Mouse (Mus musculus) thymus, postnatal 4 days (tissue): ENCODE measurements around the gene Pacs2.

ENCODE experiments used
- DNase-seq: peaks from one replicate; pipeline ENCODE4 v3.0.0; 2021

Pacs2 gene

DNA sequence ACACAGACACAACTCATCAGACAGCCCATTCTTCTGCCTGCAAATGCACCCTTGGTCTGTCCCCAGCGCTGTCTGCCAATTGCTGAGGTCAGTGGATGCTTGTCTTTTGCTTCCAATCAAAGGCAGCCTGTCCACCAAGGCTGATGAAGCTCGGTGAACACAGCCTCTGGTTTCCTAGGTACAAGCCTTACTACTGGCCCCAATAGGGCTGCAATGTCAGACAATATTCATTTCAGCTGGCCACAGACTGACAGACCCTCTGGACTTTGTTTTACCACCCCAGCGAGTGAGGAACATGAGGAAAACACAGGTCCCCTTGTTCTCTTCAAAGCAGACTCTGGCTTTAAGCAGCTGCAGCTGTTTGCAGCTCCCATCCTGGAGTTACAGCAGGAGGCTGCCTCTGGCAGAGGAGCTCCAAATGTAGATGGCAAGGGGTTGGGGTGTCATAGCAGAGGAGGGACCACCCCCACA lies 1.3 kb upstream of the Pacs2 start:
- no peak for DNase-seq

DNA sequence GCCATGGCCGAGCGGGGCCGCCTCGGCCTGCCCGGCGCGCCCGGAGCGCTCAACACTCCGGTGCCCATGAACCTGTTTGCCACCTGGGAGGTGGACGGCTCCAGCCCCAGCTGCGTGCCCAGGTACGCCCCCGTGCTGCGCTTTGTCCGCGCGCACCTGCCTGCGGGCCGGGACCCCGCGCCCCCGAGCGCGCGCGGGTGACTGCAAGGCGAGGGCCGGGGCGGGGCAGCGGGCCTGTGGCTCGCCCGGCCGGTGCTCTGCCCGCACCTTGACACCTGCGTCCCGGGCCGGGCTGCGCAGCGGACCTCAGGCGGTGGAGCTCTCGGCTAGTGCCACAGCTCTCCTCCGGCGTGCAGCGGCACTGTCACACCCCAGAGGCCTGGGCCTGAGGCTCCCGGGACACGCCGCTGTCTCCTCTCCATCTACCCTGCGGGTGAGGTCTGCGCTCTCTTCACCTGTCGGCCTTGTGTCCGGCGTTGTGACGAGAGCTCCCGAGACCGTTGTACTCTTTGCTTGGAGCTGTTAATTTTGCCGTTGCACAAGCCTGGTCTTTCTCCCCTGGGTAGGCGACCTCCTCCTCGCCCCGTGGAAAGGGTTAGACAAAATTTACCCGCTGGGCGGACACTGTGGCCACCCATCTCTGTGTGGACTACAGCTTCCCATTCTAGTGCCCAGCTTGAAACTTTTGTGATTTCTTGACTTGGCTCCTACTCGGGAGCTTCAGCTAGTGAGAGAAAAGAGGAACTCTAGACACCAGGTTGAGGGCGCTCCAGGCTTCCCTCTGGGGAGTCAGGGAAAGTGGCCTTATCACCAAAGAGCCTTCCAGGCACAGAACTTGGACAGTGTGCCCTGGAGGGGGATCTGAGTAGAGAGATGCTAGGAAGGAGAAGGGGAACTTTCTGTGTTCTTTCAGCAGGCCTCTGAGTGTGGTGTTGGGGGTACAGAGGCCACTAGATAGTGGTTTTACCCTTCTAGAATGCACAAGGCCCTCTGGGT lies 551 bp downstream of the Pacs2 start:
- DNase-seq: peak; percentile 67

DNA sequence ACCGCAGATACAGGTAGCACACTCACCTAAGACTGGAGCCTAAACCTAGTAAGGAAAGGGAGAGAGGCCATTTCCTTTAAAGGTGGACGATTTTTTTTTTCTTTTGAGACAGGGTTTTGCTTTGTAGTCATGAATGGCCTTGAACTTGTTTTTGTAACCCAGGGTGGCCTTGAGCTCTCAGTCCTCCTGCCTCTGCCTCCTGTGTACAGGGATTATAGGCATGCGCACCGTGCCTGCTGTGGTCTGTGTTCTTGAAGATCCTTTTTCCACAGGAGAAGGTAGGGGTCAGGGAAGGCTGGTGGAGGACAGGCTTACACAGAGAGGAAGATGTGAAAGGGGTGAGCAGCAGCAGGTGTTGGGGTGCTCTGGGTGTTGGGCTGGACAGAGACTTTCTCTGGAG lies 1.6 kb downstream of the Pacs2 start:
- no peak for DNase-seq

DNA sequence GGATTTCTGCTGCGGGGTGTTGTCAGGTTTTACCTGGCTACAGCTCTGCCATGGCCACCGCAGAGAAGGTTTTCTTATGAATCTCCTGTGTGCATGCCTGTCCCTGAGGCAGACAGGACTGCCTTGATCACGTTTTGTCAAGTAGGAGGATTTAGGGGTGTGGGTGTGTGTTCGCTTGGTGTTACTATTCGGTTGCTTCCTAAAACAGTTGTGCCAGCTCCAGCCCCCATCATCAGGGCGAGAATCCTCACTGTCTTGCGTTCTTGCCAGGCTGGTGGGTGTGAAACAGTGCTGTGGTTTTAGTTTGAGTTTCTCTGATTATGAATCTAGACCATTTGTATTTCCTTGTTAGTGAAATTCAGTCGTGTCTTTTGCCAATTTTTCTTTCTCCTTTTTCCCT lies 2.7 kb downstream of the Pacs2 start:
- DNase-seq: no peak

DNA sequence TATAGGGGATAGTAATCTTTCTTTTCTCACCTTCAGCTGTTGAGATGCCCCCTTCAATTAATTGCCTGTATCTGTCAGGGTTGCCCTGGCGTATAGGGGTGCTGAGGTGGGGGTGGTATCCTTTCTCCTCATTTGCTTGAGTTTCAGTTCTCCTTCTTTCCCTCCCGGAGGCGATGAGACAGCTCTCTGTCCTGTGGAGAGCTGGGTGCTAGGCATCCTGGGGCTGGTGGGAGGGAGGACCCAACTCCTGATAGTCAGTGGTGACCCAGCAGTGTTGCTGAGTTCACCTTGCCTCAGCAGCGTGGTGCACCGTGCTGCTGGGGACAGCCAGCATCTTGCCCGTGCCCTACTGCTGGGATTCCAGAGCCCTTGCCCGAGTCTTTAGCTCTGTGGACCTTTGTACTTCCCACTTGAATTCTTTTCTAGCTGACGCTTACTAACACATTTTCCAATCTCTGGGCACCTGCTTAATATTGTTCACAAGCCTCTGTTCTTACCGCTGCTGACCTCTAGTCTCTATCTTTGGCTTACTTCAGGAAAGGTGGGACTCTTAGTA lies 3.2 kb downstream of the Pacs2 start:
- DNase-seq: no peak

DNA sequence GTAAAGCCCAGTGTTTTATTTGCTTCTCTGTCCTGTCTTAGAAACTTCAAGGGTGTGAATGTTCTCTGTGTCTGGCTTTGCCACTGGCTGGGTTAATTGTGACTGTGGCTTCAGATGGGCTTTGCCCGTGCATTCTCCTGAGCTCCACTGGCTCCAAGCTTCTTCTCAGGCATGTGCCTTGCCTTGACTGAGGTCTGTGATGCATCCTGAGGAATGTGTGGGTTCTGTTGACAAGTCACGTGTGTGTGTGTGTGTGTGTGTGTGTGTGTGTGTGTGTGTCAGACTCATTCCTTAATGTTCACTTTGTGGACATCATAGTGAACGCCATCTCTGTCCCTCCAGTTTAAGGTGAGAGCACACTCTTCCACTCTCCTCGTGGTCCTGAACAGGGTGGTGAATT lies 4.5 kb downstream of the Pacs2 start:
- no peak for DNase-seq

DNA sequence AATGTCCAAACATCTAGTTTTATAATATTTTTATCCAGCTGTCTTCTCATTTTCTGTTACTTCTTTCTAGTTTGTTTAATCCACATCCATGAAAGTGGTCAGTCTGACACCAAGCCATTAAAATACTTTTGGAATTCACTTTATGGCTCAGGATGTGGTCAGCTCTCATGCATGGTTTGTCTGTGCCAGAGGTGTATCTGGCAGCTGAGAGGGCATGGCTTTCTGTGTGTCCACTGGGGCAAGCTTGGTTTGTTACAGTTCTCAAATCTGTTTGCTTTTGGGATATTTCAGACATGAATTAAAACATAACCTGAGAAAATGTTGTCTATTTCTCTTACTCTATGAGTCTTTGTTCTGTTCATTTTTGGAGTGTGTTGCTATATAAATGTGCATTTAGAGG lies 7.2 kb downstream of the Pacs2 start:
- no peak for DNase-seq

DNA sequence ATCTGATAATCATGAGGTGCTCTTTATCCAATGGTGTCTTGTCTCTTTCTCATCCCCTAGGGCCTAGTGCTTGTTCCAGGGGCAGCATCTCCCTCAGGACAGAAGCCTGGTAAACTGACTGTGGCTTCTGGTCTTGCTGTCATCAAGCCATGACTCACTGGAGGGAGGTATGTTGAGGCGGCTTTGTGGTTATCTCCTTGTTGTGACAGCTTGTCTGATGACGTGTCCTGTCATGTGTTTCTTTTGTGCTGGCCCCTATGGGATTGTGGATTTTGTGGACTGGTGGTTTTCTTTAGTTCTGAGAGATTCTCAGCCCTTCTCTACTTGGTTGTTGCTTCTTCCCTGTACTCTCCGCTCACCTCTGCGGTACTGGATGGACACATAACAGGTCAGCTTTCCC lies 8.8 kb downstream of the Pacs2 start:
- DNase-seq: no peak

DNA sequence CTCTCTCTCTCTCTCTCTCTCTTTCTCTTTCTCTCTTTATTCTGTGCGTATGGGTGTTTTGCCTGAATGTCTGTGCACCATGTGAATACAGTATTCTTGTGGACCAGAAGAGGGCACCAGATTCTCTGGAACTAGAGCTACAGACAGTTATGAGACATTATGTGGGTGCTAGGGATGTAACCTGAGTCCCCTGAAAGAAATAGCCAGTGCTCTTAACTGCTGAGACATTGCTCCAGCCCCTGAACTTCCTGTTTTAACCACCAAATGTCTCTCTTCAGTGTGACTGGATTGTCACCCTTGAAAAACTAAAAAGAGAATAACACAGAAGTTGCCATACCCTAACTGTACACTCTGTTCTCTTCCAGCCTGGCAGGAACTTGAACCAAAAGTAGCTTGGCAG lies 12.2 kb downstream of the Pacs2 start:
- no peak for DNase-seq

DNA sequence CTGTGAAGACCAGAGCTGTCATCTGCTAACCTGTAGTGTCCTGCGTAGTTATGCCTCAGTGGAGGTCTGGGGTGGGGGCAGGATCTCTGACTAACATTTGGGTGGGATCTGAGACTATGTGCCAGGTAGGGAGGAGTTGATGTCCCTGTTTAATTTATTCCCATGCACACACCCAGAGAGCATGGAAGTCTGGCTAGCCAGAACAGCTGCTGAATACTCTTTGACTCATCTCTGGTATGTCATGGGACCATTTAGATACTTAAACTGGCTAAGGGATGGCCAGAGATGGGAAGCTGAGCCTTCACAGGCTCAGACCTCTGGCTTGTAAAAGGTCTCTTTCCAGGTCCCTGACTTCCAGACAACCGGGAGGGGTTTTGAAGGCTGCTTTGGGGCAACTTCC lies 13.2 kb downstream of the Pacs2 start:
- no peak for DNase-seq

DNA sequence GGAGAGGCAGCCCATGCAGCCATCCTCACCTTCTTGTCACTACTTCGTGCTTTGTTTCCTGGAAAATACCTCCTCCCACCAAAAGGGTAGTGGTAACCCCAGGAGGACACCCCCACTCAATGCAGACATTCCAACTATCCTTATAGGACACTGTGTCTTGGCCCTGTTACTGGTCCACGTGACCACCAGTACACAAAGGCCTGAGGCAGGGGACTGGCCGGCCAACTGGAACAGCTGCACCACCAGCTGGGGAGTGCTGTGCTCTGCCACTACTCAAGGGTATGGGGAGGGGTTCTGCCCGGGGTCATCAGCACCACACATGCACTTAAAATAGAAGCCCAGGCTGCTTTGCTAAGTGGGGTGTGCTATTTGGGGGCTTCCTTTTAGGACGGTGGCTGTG lies 13.8 kb downstream of the Pacs2 start:
- DNase-seq: no peak

DNA sequence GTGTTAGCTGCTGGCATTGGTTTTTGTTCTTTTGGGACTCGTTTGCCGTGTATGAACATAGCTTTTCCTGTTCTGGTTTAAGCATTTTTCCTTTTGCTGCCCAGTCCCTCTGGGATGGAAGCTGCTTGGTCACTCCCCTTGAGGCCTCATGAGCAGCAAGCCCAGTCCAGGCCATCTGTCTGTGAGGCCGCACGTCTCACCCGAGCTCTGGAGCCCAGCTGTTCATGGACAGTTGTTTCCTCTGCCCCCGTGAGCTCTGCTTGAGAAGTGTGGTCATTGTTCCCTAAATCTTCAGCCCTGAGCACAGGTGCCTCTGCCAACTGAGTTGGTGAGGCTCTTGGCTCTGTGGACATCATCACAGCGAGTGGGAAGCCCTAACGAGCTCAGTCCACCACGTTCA lies 14.6 kb downstream of the Pacs2 start:
- no peak for DNase-seq

DNA sequence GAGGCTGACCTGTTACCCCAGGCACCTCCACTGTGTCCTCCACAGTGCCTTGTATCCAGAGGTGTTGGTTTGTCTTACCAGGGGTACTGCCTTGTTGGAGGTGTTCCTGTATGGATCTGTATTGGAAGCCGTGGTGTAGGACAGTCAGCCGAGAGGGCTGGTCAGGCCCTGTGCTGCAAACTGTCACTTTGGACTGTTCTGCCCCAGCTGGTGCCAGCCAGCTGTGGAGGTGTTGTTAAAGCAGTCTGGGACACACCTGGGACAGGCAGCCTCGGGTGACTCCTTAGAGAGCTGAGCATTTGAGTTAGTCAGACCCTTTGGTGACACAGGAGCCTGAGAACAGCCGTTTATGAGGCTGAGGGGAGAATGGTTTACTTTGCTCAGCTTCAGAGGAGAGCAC lies 15.7 kb downstream of the Pacs2 start:
- no peak for DNase-seq

DNA sequence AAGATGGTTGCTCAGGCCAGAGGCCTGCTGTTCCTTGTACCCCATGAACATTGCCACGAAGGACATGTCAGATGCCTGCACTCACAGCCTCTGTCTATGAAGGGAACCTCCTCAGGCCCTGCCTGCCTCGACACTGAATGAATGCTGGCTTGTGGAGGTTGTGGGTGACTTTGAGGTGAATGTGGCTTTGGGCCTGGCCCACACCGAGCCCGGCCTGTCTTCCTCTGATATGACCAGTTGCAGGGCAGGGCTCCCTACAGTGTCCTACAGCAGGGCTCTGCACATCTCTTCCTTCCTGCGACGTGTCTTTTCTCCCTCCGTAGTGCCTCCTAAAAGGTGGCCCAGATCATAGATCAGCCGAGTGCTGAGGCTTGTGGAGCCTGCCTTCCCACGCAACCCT lies 16.7 kb downstream of the Pacs2 start:
- DNase-seq: no peak

DNA sequence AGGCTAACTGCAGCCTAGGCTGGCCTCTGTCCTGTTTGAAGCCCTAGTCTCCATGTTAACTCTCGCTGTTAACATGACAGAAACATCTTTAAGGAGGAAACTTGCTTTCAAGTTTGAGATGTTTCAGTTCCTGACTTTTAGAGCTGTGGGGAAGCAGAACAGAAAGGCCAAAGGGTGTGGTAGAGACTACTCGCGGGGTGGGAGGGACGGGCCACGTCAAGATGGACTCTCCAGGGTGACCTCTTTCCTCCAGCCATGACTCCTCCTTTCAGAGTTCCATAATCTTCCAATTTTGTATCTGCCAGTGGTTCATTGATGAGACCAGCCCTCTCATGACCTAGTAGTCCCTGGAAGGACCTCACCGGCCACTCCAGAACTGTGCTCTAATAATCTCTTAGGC lies 17.1 kb downstream of the Pacs2 start:
- DNase-seq: no peak

DNA sequence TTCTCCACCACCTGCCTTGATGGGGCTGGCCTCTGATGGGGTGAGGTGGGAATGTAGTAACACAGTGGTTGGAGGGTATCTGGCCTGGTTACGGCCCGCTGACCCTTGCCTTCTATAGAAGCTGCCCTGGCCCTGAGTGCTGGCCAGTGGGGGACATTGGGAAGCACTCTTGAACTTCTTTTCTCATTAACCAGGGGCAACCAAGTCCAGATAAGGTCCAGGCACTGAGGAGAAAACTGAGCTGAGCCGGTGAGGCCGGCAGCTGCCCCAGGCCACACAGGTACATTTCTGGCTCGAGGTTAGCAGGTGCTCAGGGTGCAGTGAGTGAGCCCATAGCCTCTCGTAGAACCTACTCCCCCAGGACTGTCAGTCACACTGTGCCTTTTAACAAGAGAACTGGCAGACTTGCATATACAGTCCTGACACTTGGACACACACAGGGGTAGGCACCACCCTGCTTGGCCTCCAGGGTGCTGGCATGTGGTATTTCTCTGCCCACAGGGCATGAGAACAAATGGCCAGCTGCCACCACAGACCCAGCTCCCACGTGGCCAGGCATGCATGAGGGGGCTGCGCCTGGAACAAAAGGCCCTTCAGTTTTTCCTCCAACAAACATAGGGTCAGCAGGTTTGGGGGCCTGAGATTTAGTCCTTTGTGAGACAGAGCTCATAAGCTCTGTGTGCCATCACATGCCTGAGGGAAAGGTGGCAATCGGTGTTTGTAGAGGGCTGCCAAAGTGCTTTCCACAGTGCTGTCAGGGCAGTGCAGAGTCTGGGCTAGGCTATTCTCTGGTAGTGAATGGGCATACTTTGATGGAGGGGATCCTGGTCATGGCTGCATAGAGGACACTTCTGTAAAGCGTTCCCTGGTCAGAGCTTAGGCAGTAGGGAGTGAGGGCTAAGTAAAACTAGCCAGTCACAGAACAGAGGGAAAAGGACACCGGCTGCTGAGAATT lies 18.3 kb downstream of the Pacs2 start:
- DNase-seq: no peak

DNA sequence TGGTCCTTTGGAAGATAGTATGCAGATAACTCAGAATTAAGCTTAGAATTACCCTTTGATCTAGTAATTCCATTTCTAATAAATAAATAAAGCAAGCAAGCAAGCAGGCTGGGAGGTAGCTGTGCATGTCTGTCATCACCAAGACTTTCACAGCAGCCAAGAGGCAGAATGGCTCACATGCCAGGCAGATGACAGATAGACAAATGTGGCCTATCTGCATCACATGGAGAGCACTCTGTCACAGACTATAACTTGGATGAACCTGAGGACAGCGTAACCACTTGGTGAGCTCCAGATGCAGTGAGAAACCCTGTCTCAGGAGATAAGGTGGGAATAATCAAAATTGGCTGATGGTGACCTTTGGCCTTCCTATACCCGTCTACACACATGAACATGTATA lies 20.8 kb downstream of the Pacs2 start:
- no peak for DNase-seq

DNA sequence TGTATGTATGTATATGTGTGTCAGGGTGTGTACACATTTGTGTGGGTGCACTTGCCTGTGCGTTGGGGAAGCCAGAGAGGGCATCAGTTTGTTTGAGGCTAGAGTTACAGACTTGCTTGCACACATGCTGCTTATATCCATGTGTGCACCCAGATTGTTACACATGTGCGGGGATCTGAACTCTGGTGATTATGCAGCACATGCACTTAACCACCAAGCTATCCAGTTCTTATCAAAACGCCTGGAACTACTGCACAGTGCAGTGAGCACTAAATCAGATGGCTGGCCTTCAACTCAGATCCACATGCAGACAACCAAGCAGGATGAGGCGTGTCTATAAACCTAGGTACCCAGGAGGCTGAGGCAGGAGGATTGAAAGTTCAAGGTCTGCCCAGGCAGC lies 22.7 kb downstream of the Pacs2 start:
- DNase-seq: no peak

DNA sequence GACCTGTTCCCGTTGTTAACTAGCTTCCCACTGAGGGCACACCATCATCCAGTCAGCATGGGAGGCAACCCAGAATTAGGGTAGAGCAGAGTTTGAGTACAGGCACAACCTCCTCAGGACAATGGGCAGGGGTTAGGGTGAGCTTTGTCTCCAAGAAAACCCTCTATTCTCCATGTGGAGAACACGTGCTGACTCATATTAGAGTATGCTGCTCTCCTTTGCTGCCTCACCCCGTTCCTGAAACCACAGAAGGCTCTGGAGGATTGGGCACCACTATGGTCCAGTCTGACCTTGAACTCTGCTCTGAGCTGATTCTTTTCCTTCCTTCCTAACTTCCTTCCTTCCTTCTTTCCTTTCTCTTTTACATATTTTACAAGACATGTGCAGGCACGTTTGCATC lies 24.1 kb downstream of the Pacs2 start:
- no peak for DNase-seq

DNA sequence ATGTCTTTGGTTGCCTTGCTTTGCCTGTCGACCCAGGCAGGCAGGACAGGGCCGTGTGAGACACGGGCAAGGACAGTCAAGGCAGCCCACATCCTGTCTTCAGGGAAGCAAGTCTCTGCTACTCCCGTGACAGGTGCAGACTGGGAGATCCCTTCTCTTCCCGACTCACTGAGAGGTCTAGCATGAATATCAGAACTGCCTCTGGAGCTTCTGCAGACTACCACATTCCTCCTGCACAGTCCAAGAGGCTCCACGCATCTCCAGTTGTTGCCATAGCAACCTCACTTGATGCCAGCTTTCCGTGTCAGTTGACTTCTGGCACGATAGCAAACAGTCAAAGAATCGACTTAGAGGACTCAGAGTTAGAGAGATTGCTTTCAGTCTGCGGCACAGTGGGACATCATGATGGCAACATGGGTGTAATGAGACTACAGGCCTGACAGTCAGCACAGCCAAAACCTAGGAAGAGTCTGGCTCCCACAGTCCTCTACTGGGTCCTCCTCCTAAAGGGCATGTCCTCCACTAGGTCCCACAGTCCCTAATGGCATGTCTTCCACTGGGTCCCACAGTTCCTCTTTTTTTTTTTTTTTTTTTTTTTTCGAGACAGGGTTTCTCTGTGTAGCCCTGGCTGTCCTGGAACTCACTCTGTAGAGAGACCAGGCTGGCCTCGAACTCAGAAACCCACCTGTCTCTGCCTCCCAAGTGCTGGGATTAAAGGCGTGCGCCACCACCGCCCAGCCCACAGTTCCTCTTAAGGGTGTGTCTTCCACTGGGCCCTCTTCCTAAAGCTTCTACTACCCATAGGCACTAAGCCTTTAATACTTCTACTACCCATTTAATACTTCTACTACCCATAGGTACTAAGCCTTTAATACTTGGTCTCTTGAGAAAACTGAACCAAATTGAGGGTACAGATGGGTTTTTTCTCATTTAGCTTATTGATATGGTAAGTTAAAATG lies 27.5 kb downstream of the Pacs2 start:
- DNase-seq: no peak

DNA sequence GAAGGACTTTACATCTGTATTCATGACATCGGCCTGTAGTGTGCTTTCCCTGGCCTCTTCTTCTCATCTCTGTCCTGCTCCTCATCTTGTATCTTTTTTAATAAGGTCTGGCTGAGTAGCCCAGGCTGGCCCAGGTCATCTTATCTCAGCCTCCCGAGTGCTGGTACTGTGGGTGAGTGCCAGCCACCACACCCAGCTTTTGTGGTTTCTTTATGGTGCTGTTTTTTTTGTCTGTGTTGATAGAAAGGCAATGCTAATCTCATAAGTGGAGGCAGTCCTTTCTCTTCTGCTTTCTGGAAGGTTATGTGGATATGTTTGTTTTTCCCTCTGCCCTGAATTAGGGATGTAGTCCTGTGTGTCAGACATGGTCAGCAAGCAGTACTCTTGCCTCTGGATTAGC lies 28.2 kb downstream of the Pacs2 start:
- no peak for DNase-seq
